Mouse (Mus musculus) brain, embryonic 14.5 days (tissue): ENCODE results near the gene Gm44502.

Source experiments
- CTCF ChIP-seq: fragments of 200-500 bp; IDR thresholded peaks from 2 replicates; pipeline ENCODE4 v1.5.1; 2012; ENCODE audit warnings: inconsistent platforms, mild to moderate bottlenecking, moderate library complexity, borderline replicate concordance; ENCODE audit not compliant: insufficient read depth, insufficient read length; ENCODE audit errors: extremely low read depth
- POLR2A ChIP-seq: fragments of 200-500 bp; IDR thresholded peaks from 2 replicates; pipeline ENCODE4 v1.6.1; 2012; ENCODE audit warnings: mild to moderate bottlenecking, inconsistent platforms, borderline replicate concordance; ENCODE audit not compliant: poor library complexity, insufficient read depth, insufficient read length, severe bottlenecking; ENCODE audit errors: extremely low read depth

DNA sequence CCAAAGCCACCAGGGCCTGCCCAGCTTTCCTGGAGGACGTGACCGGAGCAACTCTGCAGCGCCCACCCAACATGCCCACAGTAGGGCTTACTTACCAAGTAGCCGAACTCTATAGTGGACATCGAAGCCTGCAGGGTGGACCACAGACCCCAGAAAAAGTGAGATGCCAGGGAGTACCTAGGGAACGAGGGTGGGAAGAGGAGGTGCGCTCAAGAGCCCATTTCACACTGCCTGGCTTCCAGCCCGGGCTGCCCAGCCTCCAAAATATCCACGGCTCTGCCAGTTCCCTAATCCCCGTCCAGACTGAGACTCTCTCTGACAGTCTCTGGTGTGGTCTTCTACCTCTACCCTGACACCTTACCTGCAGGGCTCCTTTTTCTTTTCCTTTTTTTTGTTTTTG is 2.8 kb downstream of the Gm44502 start:
- TF ChIP-seq CTCF: no peak
- no peak for TF ChIP-seq POLR2A
